Mouse (Mus musculus) embryo, embryonic 9.5 days (tissue): ENCODE data around the gene Rbms1.

ENCODE experiments used
- DNase-seq: peaks from one replicate; pipeline ENCODE4 v3.0.0-alpha.2; 2017; ENCODE audit errors: extremely low spot score

Rbms1 gene

GRCm38 (mm10) chr2:60918401-60918800 lies 44.6 kb downstream of the Rbms1 start:
- no peak for DNase-seq

- DNase-seq, result no peak
Measured at GRCm38 (mm10) chr2:60914524-60915280, 48.3 kb downstream of the Rbms1 start.

- DNase-seq, result no peak
Measured at GRCm38 (mm10) chr2:60913281-60913680, 49.7 kb downstream of the Rbms1 start.

GRCm38 (mm10) chr2:60911716-60912115 lies 51.3 kb downstream of the Rbms1 start:
- no peak for DNase-seq

GRCm38 (mm10) chr2:60910820-60911219 lies 52.2 kb downstream of the Rbms1 start:
- no peak for DNase-seq

- DNase-seq, result no peak
Measured at GRCm38 (mm10) chr2:60908551-60908950, 54.4 kb downstream of the Rbms1 start.

GRCm38 (mm10) chr2:60908116-60908515 lies 54.9 kb downstream of the Rbms1 start:
- no peak for DNase-seq

GRCm38 (mm10) chr2:60905283-60905682 lies 57.7 kb downstream of the Rbms1 start:
- DNase-seq, result no peak

- no peak for DNase-seq
Measured at GRCm38 (mm10) chr2:60904141-60904540, 58.9 kb downstream of the Rbms1 start.

- no peak for DNase-seq
Measured at GRCm38 (mm10) chr2:60903535-60903934, 59.5 kb downstream of the Rbms1 start.

- no peak for DNase-seq
Measured at GRCm38 (mm10) chr2:60902446-60903137, 60.4 kb downstream of the Rbms1 start.

- no peak for DNase-seq
Measured at GRCm38 (mm10) chr2:60901511-60901951, 61.5 kb downstream of the Rbms1 start.

GRCm38 (mm10) chr2:60901013-60901412 lies 62.0 kb downstream of the Rbms1 start:
- no peak for DNase-seq

GRCm38 (mm10) chr2:60893042-60893441 lies 70.0 kb downstream of the Rbms1 start:
- no peak for DNase-seq

- peak; percentile 75 for DNase-seq
Measured at GRCm38 (mm10) chr2:60883931-60884330, 79.1 kb downstream of the Rbms1 start.

GRCm38 (mm10) chr2:60883043-60883365 lies 80.0 kb downstream of the Rbms1 start:
- no peak for DNase-seq

GRCm38 (mm10) chr2:60882202-60883042 lies 80.6 kb downstream of the Rbms1 start:
- peak; percentile 36 for DNase-seq

GRCm38 (mm10) chr2:60881571-60882041 lies 81.4 kb downstream of the Rbms1 start:
- DNase-seq, result peak; percentile 63

- DNase-seq, result peak; percentile 69
Measured at GRCm38 (mm10) chr2:60880789-60881570, 82.0 kb downstream of the Rbms1 start.

GRCm38 (mm10) chr2:60879966-60880788 lies 82.8 kb downstream of the Rbms1 start:
- peak; percentile 22 for DNase-seq
